Mouse (Mus musculus): Measurements from ENCODE around the gene Kmt5a. TPM values are rescaled to one million over a fixed set of nuclear protein-coding genes. Genes with fewer than 3 reads are reported as not detected.
"Not testable (repeated sequence)": the region's sequence is repeated elsewhere in the genome, so short reads cannot be mapped to it uniquely, and the experiment has no call there.

Kmt5a gene
- total RNA-seq, 2 experiments from 2014 or later = 191 to 237 TPM

DNA sequence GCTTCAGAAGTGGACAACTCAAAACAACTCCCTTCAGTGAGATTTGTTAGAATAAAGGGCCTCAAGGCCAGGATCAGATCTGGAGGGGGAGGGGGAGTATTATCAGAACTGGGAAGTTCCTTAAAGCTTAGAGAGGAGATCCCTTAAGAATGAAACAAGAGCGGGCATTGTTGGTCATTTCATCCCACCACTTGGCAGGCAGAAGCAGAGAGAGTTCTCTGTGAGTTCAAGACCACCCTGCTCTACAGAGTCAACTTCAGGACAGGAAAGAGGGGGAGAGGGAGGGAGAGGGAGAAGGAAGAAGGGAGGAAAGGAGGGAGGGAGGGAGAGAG lies 39.1 kb downstream of the Kmt5a start:
- DNase-seq = no peak
- intact Hi-C loops (cut with DNase I) = loop anchor here (2.0 kb wide), 1 partner anchor 32 kb away; no protein-coding TSS in a partner anchor

DNA sequence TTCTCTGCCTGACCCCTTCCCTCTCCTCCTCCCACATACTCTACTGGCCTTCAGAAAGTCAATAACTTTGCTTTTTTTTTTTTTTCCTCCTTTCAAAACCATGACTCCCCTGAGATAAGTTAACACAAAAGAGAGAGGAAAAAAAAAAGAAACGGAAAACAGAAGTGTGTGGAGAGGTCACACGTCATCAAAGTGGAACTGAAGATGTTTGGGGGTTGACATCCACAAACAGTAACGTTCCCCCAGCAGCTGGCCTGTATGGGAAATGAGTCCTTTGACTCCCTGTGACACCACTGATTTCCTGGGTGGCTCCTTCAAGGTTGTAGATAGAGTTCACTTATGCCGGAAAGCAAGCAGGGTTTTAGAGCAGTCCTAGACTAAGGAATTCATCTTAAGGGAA lies 40.4 kb downstream of the Kmt5a start:
- intact Hi-C loops (cut with DNase I) = no loop called here

DNA sequence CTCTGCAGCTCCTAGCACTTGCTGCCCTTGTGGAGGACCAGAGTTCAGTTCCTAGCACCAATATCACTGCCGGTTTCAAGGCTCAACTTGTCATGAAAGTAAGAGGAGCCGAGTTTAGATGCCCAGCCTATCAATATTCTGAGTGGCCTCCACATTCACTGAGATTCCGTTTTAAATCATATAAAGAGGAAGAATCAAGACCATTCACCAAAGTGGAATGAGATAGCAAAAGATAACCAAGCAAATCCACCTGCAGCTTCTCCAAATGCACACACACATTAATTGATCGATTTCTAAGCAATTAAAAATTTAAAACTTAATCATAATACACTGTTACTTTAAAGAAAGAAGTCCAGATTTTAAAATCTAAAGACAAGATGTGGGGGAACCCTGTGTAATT lies 42.0 kb downstream of the Kmt5a start:
- intact Hi-C loops (cut with DNase I) = loop anchor here (2.0 kb wide), 1 partner anchor 49 kb away; the partner anchor contains the start of gene Rilpl1
- no peak for DNase-seq

More for the DNA sequence above, 40.4 kb downstream of the Kmt5a start:
- no peak for DNase-seq

DNA sequence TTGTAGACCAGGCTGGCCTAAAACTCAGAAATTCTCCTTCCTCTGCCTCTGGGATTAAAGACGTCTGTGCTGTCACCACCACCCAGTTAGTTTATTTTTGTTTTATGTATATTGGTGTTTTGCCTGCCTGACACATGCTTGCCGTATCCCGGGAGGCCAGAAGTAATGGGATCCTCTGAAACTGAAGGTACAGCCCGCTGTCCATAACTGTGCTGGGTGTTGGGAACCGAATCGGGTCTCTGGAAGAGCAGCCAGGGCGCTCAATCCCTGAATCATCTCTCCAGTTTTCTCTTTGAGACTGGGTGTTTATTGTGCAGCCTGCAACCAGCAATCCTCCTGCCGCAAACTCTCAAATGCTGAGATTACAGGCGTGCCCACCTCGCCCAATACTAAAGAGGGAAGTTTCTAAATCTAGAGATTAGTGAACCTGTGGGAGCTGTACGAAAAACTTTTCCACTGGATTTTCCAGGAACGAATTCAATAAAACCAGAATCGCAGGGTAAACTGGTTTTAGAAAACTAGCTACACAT lies 42.8 kb downstream of the Kmt5a start:
- DNase-seq = peak in 1 of 2 experiments; percentile 63
- intact Hi-C loops (cut with DNase I) = loop anchor here (2.0 kb wide), 1 partner anchor 48 kb away; the partner anchor contains the start of gene Rilpl1

DNA sequence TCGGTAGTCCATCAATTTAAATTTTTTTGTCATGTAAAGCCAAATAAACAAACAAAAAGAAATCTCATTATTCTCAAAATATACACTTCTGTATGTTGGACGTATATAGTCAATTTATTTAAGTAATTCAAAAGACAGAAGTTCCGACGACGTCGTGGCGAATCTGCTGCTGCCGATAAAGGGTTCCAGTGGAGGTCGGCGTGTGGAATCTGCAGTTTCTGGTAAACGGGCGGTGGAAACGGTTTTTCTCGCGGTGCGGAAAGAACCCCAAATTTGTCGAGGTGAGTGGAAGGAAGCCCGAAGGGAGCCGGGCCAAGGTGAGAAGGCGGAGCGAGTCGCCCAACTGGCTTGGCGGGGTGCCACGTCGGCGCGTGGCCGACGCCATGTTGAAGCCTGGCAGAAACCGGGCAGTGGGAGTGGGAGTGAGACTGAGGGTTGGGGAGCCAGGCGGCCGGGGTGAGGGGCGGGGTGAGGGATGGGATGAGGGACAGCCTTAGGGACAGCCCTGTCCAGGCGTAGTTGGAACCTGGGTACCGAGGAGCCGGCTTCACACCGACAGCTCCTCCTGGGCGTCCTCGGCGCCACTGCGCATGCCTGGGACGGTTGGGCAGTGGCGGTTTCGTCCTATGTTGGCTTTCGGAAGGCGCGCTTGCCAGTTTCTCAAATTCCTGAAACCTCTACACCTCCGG lies 43.4 kb downstream of the Kmt5a start, which contains the start of gene Snrnp35:
Snrnp35 (plus strand) TSS at position 169 of the 689 bp plus-strand sequence.
- intact Hi-C loops (cut with DNase I) = loop anchor here (2.0 kb wide), 1 partner anchor 48 kb away; the partner anchor contains the start of gene Rilpl1
- DNase-seq = peak; percentile 94 to 97

DNA sequence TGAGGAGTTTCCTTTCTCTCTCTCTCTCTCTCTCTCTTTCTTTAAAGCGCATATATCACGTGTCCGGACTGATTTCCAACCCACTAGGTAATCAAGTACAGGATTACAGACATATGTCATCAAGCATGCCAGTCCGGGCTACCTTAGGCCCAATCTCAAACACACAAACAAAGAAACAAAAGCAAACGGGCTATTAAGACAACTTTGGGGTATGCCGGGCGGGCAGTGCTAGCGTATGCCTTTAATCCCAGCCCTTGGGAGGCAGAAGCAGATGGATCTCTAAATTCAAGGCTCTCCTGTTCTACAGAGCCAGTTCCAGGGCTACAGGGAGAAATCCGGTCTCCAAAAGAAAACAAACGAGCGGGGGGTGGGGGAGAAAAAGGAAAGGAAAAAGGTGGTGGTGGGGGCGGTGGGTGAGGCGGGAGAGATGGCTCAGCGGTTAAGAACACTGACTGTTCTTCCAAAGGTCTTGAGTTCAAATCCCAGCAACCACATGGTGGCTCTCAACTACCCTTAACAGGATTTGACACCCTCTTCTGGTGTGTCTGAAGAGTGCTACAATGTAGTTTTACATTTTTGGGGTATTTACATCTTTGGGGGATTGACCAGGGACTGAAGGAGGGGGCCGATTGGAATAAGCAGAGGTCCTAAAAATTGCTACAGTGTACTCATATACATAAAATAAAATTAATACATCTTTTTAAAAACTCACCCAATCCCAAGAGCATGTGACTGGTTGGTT lies 44.1 kb downstream of the Kmt5a start:
- peak in 1 of 2 experiments; percentile 52 for DNase-seq
- intact Hi-C loops (cut with DNase I) = loop anchor here (2.0 kb wide), 1 partner anchor 47 kb away; the partner anchor contains the start of gene Rilpl1

DNA sequence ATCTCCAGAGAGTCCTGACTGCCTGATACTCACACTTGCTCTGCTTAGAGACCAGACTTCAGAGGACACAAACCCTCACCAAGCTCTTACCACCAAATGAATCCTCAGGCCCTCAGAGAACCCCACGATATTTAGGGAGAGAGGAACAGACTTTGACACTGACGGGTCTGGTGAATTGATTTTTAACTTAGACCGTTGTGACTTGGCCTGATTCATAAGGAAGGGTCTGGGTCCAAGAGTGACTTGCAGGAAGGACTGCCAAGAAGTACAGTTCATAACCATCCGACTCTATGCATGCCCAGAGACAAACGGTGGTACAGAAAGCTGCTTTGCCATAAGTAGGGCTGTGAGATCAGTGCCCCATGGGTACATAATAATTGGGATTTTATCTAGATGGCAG lies 45.9 kb downstream of the Kmt5a start:
- DNase-seq = no peak
- intact Hi-C loops (cut with DNase I) = loop anchor here (1.0 kb wide), 1 partner anchor 10 kb away; no protein-coding TSS in a partner anchor

DNA sequence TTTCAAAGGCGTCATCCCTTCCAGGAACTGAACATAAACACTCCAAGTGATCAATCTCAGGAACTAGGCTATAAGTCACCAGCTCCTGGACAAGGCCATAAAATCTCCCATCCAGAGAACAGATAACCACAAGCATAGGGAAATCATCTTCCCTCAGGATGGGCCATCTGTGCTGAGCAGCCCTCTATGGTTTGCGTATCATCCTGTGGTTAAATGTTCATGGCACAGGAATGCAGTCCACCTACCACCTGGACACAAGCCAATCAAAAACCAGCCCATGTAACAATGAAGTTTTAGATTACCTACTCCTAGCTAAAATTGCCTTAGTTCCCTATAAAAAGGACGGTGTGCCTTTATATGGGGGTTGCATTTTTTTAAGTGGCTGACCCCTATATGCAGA lies 49.2 kb downstream of the Kmt5a start:
- DNase-seq = no peak
- intact Hi-C loops (cut with DNase I) = no loop called here

DNA sequence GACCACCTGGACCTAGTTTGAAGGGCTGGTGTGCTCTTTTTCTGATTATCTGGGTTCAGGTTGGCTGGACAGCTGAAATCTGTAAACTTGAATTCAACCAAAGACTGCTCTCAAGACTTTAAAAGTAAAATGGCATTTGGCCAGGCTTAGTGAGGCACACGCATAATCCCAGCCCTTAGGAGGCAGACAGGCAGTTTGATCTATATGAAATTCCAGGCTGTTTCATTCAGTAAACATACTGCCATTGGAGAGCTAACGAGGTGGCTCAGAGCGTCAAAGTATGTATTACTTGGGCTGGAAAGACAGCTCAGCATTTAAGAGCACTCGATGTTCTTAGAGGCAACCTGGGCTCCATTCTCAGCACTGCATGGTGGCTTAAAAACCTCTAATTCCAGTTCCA lies 52.0 kb downstream of the Kmt5a start:
- intact Hi-C loops (cut with DNase I) = no loop called here

DNA sequence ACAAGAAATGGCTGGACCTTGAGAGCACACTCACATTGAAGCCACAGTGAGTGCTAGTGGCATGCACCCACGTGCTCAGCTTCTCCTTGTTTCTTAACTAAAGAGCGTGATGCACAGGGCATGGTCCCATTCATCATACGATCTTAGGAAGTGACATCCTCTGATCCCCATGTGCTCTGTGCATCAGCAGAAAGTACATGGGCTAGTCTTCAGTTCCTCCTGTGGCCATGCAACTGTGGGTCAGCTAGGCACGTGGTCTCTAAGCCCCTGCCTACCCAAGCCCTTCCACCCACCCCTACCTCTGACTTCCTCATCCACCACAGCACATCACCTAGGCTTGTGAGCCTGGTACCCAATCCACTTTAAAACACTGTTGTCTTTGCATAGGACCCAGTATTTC lies 52.9 kb downstream of the Kmt5a start:
- DNase-seq = no peak
- intact Hi-C loops (cut with DNase I) = no loop called here

More for the DNA sequence above, 52.0 kb downstream of the Kmt5a start:
- no peak for DNase-seq

DNA sequence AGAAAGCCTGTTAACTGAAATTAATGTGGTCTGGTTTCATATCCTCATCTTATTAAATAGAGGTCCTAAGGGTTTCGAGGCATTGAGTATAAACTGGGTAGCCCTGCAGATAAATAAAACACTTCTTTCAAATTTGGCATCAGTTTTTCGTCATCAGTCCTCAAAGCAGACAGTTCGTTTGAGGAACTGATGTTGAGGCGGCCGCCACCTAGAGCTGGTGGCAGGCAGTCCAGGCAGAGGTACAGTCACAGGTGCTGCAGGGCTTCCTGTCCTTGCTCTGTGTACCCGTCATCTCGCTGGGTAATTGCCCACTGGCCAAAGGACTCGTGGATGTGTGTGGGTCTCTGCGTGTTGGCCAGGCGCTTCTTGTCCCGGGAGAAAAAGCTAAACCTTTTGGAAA lies 53.7 kb downstream of the Kmt5a start:
- intact Hi-C loops (cut with DNase I) = no loop called here
- DNase-seq = no peak

DNA sequence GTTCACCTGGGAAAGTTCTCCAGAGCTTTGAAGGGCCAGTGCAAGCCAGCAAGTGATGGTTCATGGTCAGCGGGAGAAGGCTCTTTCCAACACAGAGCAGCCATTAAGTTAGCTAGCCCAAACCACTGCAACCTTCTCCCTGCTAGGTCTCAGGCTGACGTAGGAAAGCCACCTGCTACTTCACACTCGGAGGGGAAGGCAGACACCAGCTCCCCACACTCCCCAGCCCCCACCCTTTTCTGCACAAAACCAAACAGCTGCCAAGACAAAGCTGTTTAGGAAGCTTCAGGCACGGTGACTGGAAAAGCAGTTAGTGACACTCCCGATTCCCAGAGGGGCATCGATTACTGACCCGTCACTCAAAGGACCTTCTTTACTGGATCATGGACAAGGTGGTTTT lies 55.8 kb downstream of the Kmt5a start:
- intact Hi-C loops (cut with DNase I) = loop anchor here (1.0 kb wide), 1 partner anchor 10 kb away; no protein-coding TSS in a partner anchor
- DNase-seq = no peak

DNA sequence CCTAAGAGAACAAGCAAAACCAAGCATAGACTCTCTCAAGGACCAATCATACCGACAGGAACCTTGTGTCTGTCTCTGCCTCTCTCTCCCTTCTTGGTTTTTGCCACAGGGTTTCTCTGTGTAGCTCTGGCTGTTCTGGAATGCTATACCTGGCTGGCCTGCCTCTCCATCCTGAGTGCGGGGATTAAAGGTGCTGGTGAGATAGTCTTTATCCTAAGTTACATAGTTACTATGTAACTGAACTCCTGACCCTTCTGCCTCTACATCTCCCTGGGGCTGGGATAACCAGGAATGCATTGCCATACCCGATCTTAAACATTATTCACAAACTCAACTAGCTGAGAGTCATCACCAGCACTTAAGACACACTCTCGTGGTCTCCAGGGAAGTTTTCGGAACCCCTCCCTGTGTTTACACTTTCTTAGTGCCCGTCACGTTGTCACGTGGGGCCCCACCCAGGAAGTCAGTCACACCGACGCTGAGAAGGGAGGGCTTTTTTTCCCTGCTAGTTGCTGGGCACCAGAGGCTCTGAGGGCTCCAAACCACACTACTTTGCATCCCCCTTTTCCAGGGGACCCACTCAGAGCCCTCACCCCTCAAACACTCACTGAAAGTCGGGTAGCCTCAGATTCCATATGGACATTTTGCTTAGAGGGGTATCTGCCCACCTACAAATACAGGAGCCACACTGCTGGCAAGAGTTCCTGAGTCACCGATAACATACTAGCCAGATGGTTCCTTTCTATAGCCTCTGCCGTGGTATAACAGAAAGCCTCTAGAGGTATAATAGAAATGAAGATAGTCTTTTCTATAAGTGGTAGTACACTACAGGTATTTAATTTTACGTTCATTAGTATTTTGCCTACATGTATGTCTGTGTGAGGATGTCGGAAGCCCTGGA lies 57.1 kb downstream of the Kmt5a start:
- DNase-seq = no peak
- intact Hi-C loops (cut with DNase I) = no loop called here

DNA sequence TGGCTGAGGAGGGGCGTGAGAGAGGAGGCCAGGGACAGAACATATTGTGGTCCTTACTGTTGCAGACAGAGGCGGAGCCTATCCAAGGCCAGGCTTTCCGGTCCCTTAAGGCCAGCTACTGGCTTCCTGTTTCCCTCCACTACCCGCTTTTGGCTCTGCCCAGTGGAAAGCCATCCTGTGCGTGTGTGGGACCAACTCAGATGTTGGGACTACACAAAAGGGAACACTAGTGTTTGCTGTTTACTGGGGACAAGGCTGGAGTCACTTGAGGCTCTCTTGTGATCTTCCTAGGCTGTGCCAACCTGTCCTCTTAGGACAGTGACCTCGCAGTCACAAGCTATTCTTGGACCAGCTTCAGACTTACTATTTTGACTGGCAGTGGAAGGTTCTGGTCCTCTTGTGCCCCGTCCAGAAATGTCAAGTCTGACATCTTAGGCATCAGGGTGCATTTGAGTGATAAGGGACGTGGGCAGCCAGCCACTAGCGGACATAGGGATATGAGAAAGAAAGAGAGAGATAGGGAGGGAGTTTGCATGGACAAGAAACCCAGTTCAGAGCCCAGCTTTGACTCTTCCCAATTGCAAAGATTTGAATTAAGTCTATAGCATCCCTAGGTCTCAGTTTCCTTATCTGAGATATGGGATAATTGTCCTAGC lies 58.6 kb downstream of the Kmt5a start:
- intact Hi-C loops (cut with DNase I) = loop anchor here (2.0 kb wide), 1 partner anchor 32 kb away; the partner anchor contains the start of gene Rilpl1
- peak; percentile 64 to 75 for DNase-seq

DNA sequence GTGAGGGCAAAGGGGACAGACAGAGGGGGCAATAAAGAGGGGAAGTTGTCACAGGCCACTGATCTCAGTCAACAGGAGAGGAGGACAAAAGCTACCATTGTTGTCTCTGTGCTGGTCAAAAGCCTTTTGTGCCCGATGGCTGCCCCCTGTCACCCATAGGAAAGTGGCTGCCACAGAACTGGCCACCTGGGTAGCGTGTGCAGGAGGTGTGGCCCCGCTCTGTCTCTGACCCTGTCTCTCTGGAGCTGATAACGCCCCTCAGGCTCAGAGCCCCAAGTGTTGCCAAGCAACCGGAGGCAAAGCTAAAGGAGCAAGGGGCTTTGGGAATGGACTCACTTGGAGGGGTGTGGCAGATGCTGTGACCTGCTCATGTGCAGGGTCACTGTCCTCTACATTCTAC lies 59.3 kb downstream of the Kmt5a start:
- DNase-seq = no peak
- intact Hi-C loops (cut with DNase I) = loop anchor here (2.0 kb wide), 1 partner anchor 32 kb away; the partner anchor contains the start of gene Rilpl1

DNA sequence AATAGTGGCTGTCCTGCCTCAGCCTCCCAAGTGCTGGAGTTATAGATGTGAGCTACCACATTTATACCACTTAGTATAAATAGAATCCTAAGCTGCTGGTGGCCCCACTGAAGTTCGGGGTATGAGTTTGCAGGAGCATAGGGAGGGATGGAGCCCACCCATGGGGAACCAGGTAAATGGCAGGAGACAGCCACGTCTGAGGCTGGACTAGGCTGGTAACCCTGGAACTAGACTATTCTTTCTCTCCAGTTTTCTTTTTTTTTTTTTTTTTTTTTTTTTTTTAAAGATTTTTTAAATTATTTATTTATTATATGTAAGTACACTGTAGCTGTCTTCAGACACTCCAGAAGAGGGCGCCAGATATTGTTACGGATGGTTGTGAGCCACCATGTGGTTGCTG lies 60.3 kb downstream of the Kmt5a start:
- DNase-seq = not testable (repeated sequence)
- intact Hi-C loops (cut with DNase I) = loop anchor here (2.0 kb wide), 1 partner anchor 37 kb away; no protein-coding TSS in a partner anchor

DNA sequence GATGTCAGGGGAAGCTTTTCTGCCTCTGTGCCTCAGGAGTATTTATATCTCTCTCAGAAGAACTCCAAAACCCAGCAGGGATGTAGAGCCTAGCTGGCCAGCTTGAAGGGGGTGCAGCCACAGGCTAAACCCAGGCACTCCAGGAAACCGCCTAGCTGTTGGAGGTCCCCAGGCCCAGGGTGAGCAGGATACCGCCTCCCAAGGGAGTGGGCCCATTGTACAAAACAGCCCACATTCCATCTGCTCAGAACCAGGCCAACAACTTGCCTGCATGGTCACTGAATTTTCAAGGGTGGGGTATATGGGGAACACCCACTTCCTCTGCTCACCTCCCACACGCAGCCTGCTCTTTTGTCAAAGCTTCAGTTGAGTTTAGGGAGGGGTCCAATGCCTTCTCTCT lies 60.8 kb downstream of the Kmt5a start:
- peak in 1 of 2 experiments; percentile 35 for DNase-seq
- intact Hi-C loops (cut with DNase I) = loop anchor here (2.0 kb wide), 1 partner anchor 36 kb away; no protein-coding TSS in a partner anchor

DNA sequence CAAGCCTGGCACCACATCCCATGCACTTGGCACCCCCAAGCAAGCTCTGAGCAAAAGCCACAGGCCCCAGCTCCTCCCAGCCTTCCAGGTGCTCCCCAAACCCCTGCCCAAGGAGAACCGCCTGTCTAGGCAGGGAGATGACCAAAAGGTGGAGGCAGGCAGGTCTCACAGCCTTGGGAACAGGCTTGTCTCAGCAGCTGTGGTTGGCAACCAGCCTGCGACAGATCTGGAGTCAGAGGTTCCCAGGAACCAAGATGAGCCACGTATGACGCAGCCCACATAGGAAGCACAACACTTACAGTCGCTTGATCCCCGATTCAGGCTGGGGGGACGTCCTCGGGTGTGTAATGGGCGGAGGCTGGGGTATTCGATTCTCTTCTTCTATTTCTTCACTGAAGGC lies 61.8 kb downstream of the Kmt5a start:
- intact Hi-C loops (cut with DNase I) = loop anchor here (2.0 kb wide), 1 partner anchor 35 kb away; no protein-coding TSS in a partner anchor
- no peak for DNase-seq

DNA sequence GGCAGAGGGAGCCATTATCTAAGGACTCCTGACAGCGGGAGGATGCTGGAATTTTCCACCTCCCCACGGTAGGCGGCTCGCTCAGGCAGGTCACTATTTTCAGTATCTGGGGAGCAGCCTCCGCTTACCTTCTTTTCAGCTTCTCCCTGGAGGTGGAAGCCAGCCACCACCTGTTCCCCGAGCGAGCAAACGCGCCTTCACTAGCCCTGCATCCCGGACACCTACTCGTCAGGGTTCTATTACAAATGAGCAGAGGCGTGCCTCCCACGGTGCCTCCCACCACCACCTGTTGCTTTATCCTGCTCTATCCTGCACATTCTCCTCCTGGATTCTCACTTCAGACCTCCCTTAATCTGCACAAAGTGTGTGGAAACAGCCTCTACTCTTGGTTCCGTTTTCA lies 64.0 kb downstream of the Kmt5a start:
- no peak for DNase-seq
- intact Hi-C loops (cut with DNase I) = no loop called here
